11 mouse cellular contexts compared by ENCODE assay signal in the genomic region with DNA sequence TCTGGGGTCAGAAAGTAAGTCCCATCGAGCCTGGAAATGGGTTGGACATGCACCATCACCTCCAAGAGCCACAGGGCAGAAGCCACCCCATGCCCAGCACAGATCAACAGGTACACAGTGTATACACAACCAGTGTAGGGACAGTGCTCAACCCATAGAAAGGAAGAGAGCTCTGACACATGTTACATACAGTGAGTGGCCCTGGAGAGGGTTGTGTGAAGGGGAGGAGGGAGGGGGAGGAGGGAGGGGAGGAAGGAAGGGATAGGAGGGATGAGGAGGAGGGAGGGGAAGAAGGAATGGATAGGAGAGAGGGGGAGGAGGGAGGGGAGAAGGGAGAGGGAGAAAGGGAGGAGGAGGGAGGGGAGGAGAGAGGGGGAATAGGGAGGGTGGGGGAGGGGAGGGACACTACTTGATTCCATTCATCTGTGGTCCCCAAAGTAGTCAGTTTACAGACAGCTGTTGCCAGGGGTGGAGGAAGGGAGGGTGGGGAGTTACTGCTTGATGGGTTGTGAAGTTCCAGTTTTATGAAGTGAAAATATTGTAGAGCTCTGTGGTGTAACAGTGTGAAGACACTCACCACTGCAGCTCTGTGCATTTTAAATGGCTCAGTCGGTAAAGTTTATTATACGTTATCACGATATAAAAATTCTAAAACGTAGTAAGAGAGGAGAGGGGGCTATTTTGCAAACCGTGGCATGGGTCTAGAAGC. TPM values are rescaled to one million over a fixed set of nuclear protein-coding genes. Genes with fewer than 3 reads are reported as not detected.
A peak's percentile ranks its signal among the peaks of the same experiment; 100 is the strongest.
DNase-seq lines count a peak whose midpoint lies in the region; ATAC-seq and TF ChIP-seq lines count a peak whose summit lies in the region.
"Had no signal": no experiment of that assay in that cellular context is flagged by ENCODE, and none has a peak within 500 bp of the region (broad histone marks: within the 10 kb centered on the region; RNA-seq: fewer than 3 reads in every experiment).

No protein-coding gene starts in this region.

- TF ChIP-seq CTCF in midbrain, postnatal 0 days (IDR thresholded peaks at IDR 0.05): no peak

- no peak overlapping the region for H3K27ac ChIP-seq in kidney, embryonic 14.5 days (ENCODE audit: low read depth, low read length)
- H3K27ac ChIP-seq in embryonic facial prominence, embryonic 10.5 days (replicated peaks): peak overlapping the region; percentile 63
- peak overlapping the region; percentile 49; the same call in 1 of the 2 replicates for H3K27ac ChIP-seq in hindbrain, embryonic 14.5 days
- no peak overlapping the region for H3K27ac ChIP-seq in midbrain, postnatal 0 days (ENCODE audit: low read depth, low read length)

- H3K9me3 ChIP-seq in kidney, embryonic 14.5 days (ENCODE audit: control insufficient read depth, low read length): no peaks in the 10 kb centered on the region
- no peaks in the 10 kb centered on the region for H3K9me3 ChIP-seq in embryonic facial prominence, embryonic 10.5 days
- no peaks in the 10 kb centered on the region for H3K9me3 ChIP-seq in hindbrain, embryonic 14.5 days (ENCODE audit: control insufficient read depth, low read length)
- H3K9me3 ChIP-seq in midbrain, postnatal 0 days (ENCODE audit: low read length): no peaks in the 10 kb centered on the region

- no peak overlapping the region for H3K9ac ChIP-seq in kidney, embryonic 14.5 days (ENCODE audit: low read depth, low read length)
- no peak overlapping the region for H3K9ac ChIP-seq in hindbrain, embryonic 14.5 days
- H3K9ac ChIP-seq in midbrain, postnatal 0 days (replicated peaks; ENCODE audit: low read length, poor library complexity, severe bottlenecking): no peak overlapping the region

- no peak overlapping the region for H3K4me2 ChIP-seq in kidney, embryonic 14.5 days (replicated peaks; ENCODE audit: low read depth, low read length)
- H3K4me2 ChIP-seq in hindbrain, embryonic 14.5 days (replicated peaks): no peak overlapping the region
- H3K4me2 ChIP-seq in midbrain, postnatal 0 days (ENCODE audit: low read depth, low read length, poor library complexity, severe bottlenecking): no peak overlapping the region

- no peak overlapping the region for H3K4me3 ChIP-seq in kidney, embryonic 14.5 days (ENCODE audit: low read length)
- no peak overlapping the region for H3K4me3 ChIP-seq in embryonic facial prominence, embryonic 10.5 days
- H3K4me3 ChIP-seq in hindbrain, embryonic 14.5 days (replicated peaks; ENCODE audit: low read length): no peak overlapping the region
- no peak overlapping the region for H3K4me3 ChIP-seq in midbrain, postnatal 0 days (ENCODE audit: low read depth, low read length)

- no peak for DNase-seq in kidney, adult 18-20 months
- no peak for DNase-seq in embryonic facial prominence, embryonic 10.5 days (ENCODE audit: low spot score)
- no peak for DNase-seq in hindbrain, embryonic 14.5 days (ENCODE audit: low spot score)
- no peak for DNase-seq in midbrain, postnatal 0 days (ENCODE audit: low spot score)
- DNase-seq in cerebellum, adult 8-10 months: no peak
- DNase-seq in frontal cortex, postnatal 36 days (ENCODE audit: low spot score in 2 of 2): no peak
- DNase-seq in heart, adult 8-10 months (ENCODE audit: low spot score): no peak
- DNase-seq: thymus, adult 18-20 months had no signal

- H3K36me3 ChIP-seq in kidney, embryonic 14.5 days (ENCODE audit: control insufficient read depth, insufficient read depth, low read length): no peaks in the 10 kb centered on the region
- H3K36me3 ChIP-seq in embryonic facial prominence, embryonic 10.5 days (replicated peaks): no peaks in the 10 kb centered on the region
- no peaks in the 10 kb centered on the region for H3K36me3 ChIP-seq in hindbrain, embryonic 14.5 days (replicated peaks; ENCODE audit: control insufficient read depth, insufficient read depth)
- H3K36me3 ChIP-seq in midbrain, postnatal 0 days (ENCODE audit: insufficient read depth, low read length): no peaks in the 10 kb centered on the region

- H3K4me1 ChIP-seq in kidney, embryonic 14.5 days (ENCODE audit: control insufficient read depth, insufficient read depth, low read length): no peaks in the 10 kb centered on the region
- peaks cover 62% of the 10 kb centered on the region for H3K4me1 ChIP-seq in embryonic facial prominence, embryonic 10.5 days
- peaks cover 57% of the 10 kb centered on the region for H3K4me1 ChIP-seq in hindbrain, embryonic 14.5 days (replicated peaks; ENCODE audit: control insufficient read depth, insufficient read depth, low read length)
- H3K4me1 ChIP-seq in midbrain, postnatal 0 days (ENCODE audit: insufficient read depth, low read length): peaks cover 22% of the 10 kb centered on the region

- WGBS in kidney, embryonic 14.5 days: 71% methylated on average over 6 of the region's 6 CpGs
- 76% methylated on average over 6 of the region's 6 CpGs for WGBS in embryonic facial prominence, embryonic 10.5 days
- WGBS in hindbrain, embryonic 14.5 days: 49% methylated on average over 6 of the region's 6 CpGs
- WGBS in midbrain, postnatal 0 days: 46% methylated on average over 6 of the region's 6 CpGs

- ATAC-seq in kidney, embryonic 14.5 days (ENCODE audit: low FRiP score, low TSS enrichment): peak; percentile 66
- ATAC-seq in hindbrain, embryonic 14.5 days (ENCODE audit: low FRiP score): peak; percentile 21; the same call in 1 of the 2 replicates
- peak; percentile 47; the same call in 1 of the 2 replicates for ATAC-seq in midbrain, postnatal 0 days (ENCODE audit: low FRiP score)
- ATAC-seq: intestine, postnatal 0 days had no signal

- no peaks in the 10 kb centered on the region for H3K27me3 ChIP-seq in kidney, embryonic 14.5 days (ENCODE audit: control insufficient read depth, insufficient read depth, low read length)
- H3K27me3 ChIP-seq in embryonic facial prominence, embryonic 10.5 days (replicated peaks; ENCODE audit: low read depth, poor library complexity, severe bottlenecking): peaks cover 81% of the 10 kb centered on the region
- H3K27me3 ChIP-seq in hindbrain, embryonic 14.5 days (ENCODE audit: control insufficient read depth, insufficient read depth, low read length): peaks cover 3% of the 10 kb centered on the region
- no peaks in the 10 kb centered on the region for H3K27me3 ChIP-seq in midbrain, postnatal 0 days (ENCODE audit: insufficient read depth, low read length)

RNA-seq across cellular contexts. Expression of gene Slit1, which starts 45.5 kb away (rescaled TPM):
- polyA plus RNA-seq in kidney, embryonic 14.5 days (2014; fragmentation: Nextera tagmentation; extraction: Ambion mirVana): 4.7 and 6.0 TPM in 2 replicates
- polyA plus RNA-seq in embryonic facial prominence, embryonic 10.5 days (2016; fragmentation: Nextera tagmentation; extraction: Ambion mirVana): 2.3 and 3.9 TPM in 2 replicates
- 31.7 and 36.4 TPM in 2 replicates for polyA plus RNA-seq in hindbrain, embryonic 14.5 days (2014; fragmentation: Nextera tagmentation; extraction: Ambion mirVana)
- 72.3 and 74.2 TPM in 2 replicates for total RNA-seq in midbrain, postnatal 0 days (2014; rRNA removed)
- 15.4 and 17.0 TPM in 2 replicates for polyA plus RNA-seq in midbrain, postnatal 0 days (2015; fragmentation: Nextera tagmentation; extraction: Ambion mirVana)
- under 1 TPM in 3 of 4 experiments, not detected in 1; 0.06 to 0.44 (median 0.09) TPM for total RNA-seq in heart, adult 8-10 months (2022)
- polyA plus RNA-seq: heart, embryonic 14.5 days had no signal

Comparison
In these comparisons a context has a peak if more than half of its experiments do, and no peak if none do; other contexts are left out.
1. H3K27ac ChIP-seq: peak in embryonic facial prominence, embryonic 10.5 days (single experiment) and hindbrain, embryonic 14.5 days (single experiment); none in kidney, embryonic 14.5 days (single experiment) and midbrain, postnatal 0 days (single experiment).
2. Peak in every context shown above with its lines, with median percentiles within 50 percentile points of each other: ATAC-seq.